Mouse (Mus musculus): ENCODE data around the gene Ammecr1.

DNA sequence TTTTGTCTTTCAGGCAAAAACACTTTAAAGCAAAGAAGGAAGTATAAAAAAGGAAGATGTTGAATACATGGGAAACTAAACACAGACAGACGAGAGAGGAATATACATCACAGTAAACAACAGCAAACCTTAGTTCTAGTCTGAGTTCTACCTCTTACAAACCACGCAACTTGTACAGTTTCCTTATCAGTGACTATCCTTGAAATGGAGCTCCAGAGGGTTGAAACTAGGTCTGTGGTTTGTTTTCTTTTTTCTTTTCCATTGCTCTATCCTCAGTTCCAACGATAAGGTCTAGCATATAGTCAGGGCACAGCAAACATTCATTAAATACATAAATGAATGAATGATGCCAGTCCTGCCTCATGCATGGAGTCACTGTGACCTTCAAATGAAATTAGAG, 45.8 kb upstream of the Ammecr1 start:
- TF ChIP-seq CTCF (IDR thresholded peaks at IDR 0.05; ENCODE audit: insufficient read depth, low read depth, low read length) (no peak), POLR2A (IDR thresholded peaks at IDR 0.05; ENCODE audit: insufficient read depth, low read depth, low read length) (no peak)
